ENCODE assay signal across 9 mouse cellular contexts in genomic region chr15:83583419-83584156, GRCm38 (mm10). TPM values are rescaled to one million over a fixed set of nuclear protein-coding genes. Genes with fewer than 3 reads are reported as not detected.
DNase-seq lines count a peak whose midpoint lies in the region; ATAC-seq and TF ChIP-seq lines count a peak whose summit lies in the region.
"Had no signal": no experiment of that assay in that cellular context is flagged by ENCODE, and none has a peak within 500 bp of the region (broad histone marks: within the 10 kb centered on the region; RNA-seq: fewer than 3 reads in every experiment).

No protein-coding gene starts in this region.

- peaks cover 38% of the 10 kb centered on the region for H3K36me3 ChIP-seq in limb, embryonic 11.5 days (ENCODE audit: control insufficient read depth, insufficient read depth, low read length)
- peaks cover 99% of the 10 kb centered on the region for H3K36me3 ChIP-seq in limb, embryonic 10.5 days
- peaks cover 99% of the 10 kb centered on the region for H3K36me3 ChIP-seq in erythroblast, embryonic 14.5 days (ENCODE audit: control insufficient read depth)
- H3K36me3 ChIP-seq in myocyte (ENCODE audit: control insufficient read depth, insufficient read depth), result peaks cover 23% of the 10 kb centered on the region
- H3K36me3 ChIP-seq in forebrain, embryonic 10.5 days (replicated peaks), result peaks cover 100% of the 10 kb centered on the region

- no peaks in the 10 kb centered on the region for H3K27me3 ChIP-seq in limb, embryonic 11.5 days (ENCODE audit: control insufficient read depth, insufficient read depth, low read length)
- H3K27me3 ChIP-seq in limb, embryonic 10.5 days (ENCODE audit: low read depth, poor library complexity, severe bottlenecking), result no peaks in the 10 kb centered on the region
- H3K27me3 ChIP-seq in erythroblast, embryonic 14.5 days (ENCODE audit: control insufficient read depth), result no peaks in the 10 kb centered on the region; the same call in 1 of the 2 replicates
- H3K27me3 ChIP-seq in myocyte (ENCODE audit: control insufficient read depth, insufficient read depth, insufficient read length), result no peaks in the 10 kb centered on the region
- H3K27me3 ChIP-seq in forebrain, embryonic 10.5 days (ENCODE audit: poor library complexity, severe bottlenecking), result no peaks in the 10 kb centered on the region
- H3K27me3 ChIP-seq: embryonic facial prominence, embryonic 13.5 days had no signal

- no peaks in the 10 kb centered on the region for H3K4me1 ChIP-seq in limb, embryonic 11.5 days (ENCODE audit: control insufficient read depth, insufficient read depth, low read length)
- H3K4me1 ChIP-seq in limb, embryonic 10.5 days, result no peaks in the 10 kb centered on the region
- peaks cover 35% of the 10 kb centered on the region for H3K4me1 ChIP-seq in erythroblast, embryonic 14.5 days (ENCODE audit: control insufficient read depth)
- no peaks in the 10 kb centered on the region for H3K4me1 ChIP-seq in forebrain, embryonic 10.5 days
- H3K4me1 ChIP-seq: embryonic facial prominence, embryonic 13.5 days had no signal

- H3ac ChIP-seq in myocyte (ENCODE audit: control insufficient read depth, insufficient read length), result no peak overlapping the region

- TF ChIP-seq POLR2A in myocyte (IDR thresholded peaks at IDR 0.05; ENCODE audit: insufficient read length, low read depth), result no peak

- H3K4me3 ChIP-seq in limb, embryonic 11.5 days (ENCODE audit: low read depth, low read length), result no peak overlapping the region
- no peak overlapping the region for H3K4me3 ChIP-seq in limb, embryonic 10.5 days
- H3K4me3 ChIP-seq in erythroblast, embryonic 14.5 days (replicated peaks), result peak overlapping the region; percentile 40
- H3K4me3 ChIP-seq in myocyte, result no peak overlapping the region
- no peak overlapping the region for H3K4me3 ChIP-seq in forebrain, embryonic 10.5 days
- H3K4me3 ChIP-seq: embryonic facial prominence, embryonic 13.5 days had no signal

- H3K27ac ChIP-seq in limb, embryonic 11.5 days (replicated peaks; ENCODE audit: low read depth, low read length), result no peak overlapping the region
- no peak overlapping the region; the same call in 1 of the 2 replicates for H3K27ac ChIP-seq in limb, embryonic 10.5 days
- no peak overlapping the region for H3K27ac ChIP-seq in forebrain, embryonic 10.5 days
- H3K27ac ChIP-seq: embryonic facial prominence, embryonic 13.5 days had no signal

- DNase-seq in limb, embryonic 11.5 days (ENCODE audit: low spot score), result peak; percentile 51
- DNase-seq in limb, embryonic 10.5 days (ENCODE audit: low spot score), result no peak
- peak; percentile 62 for DNase-seq in R1 (ENCODE audit: low read depth, low spot score)
- peak; percentile 55 for DNase-seq in kidney, postnatal 14 days
- DNase-seq in frontal cortex, postnatal 14 days (ENCODE audit: low spot score in 2 of 2), result no peak
- DNase-seq in forebrain, embryonic 10.5 days (ENCODE audit: extremely low spot score, low spot score), result no peak

- no peak overlapping the region for H3K4me2 ChIP-seq in limb, embryonic 11.5 days (ENCODE audit: low read depth, severe bottlenecking)
- peak overlapping the region; percentile 36 for H3K4me2 ChIP-seq in myocyte (ENCODE audit: low read depth)
- H3K4me2 ChIP-seq: embryonic facial prominence, embryonic 13.5 days had no signal

- WGBS in limb, embryonic 11.5 days, result 80% methylated on average over 8 of the region's 8 CpGs
- WGBS in limb, embryonic 10.5 days, result 79% methylated on average over 8 of the region's 8 CpGs
- 71% methylated on average over 8 of the region's 8 CpGs for WGBS in forebrain, embryonic 10.5 days

- H3K9me3 ChIP-seq in limb, embryonic 11.5 days (ENCODE audit: control insufficient read depth, low read length), result peaks cover 2% of the 10 kb centered on the region; the same call in 1 of the 2 replicates
- H3K9me3 ChIP-seq in limb, embryonic 10.5 days (replicated peaks), result no peaks in the 10 kb centered on the region
- peaks cover 16% of the 10 kb centered on the region for H3K9me3 ChIP-seq in erythroblast, embryonic 14.5 days (ENCODE audit: control insufficient read depth, low read length)
- H3K9me3 ChIP-seq in forebrain, embryonic 10.5 days, result peaks cover 12% of the 10 kb centered on the region

- H3K79me2 ChIP-seq in myocyte (ENCODE audit: control insufficient read depth, insufficient read depth), result no peaks in the 10 kb centered on the region

- ATAC-seq in limb, embryonic 11.5 days (ENCODE audit: insufficient number of reproducible peaks, low FRiP score, low TSS enrichment, low read depth), result no peak

- H3K9ac ChIP-seq in limb, embryonic 11.5 days (ENCODE audit: low read length), result no peak overlapping the region
- H3K9ac ChIP-seq: embryonic facial prominence, embryonic 13.5 days had no signal

TF ChIP-seq in myocyte, 11 proteins besides CTCF, POLR2A, EP300 and RAD21:
- TF ChIP-seq USF1 (IDR thresholded peaks at IDR 0.05; ENCODE audit: low read depth) (no peak), MYOD1 (IDR thresholded peaks at IDR 0.05; ENCODE audit: control insufficient read depth in 1 of 3, insufficient read length in 2 of 3, low read depth in 2 of 3) (no peak), SRF (IDR thresholded peaks at IDR 0.05; ENCODE audit: control insufficient read depth, insufficient read length, low read depth) (no peak), TCF3 (IDR thresholded peaks at IDR 0.05; ENCODE audit: insufficient read length, low read depth) (no peak), MYOG (IDR thresholded peaks at IDR 0.05; ENCODE audit: control insufficient read depth in 1 of 3, insufficient read depth in 1 of 3, insufficient read length in 2 of 3, low read depth in 2 of 3) (no peak), CEBPB (IDR thresholded peaks at IDR 0.05; ENCODE audit: insufficient read depth, poor library complexity, severe bottlenecking) (no peak)

RNA-seq across cellular contexts. Expression of gene Ttll12, which starts 11.4 kb away (rescaled TPM):
- 55.8 and 59.1 TPM in 2 replicates for polyA plus RNA-seq in limb, embryonic 11.5 days (2014; fragmentation: Nextera tagmentation; extraction: Ambion mirVana)
- 63.8 and 71.0 TPM in 2 replicates for polyA plus RNA-seq in limb, embryonic 10.5 days (2016; fragmentation: Nextera tagmentation; extraction: Ambion mirVana)
- 27.8 and 30.9 TPM in 2 replicates for polyA plus RNA-seq in erythroblast, embryonic 14.5 days (2012)
- polyA plus RNA-seq in myocyte (2012; fragmentation: generic; extraction: Trizol), result 69.6 TPM
- polyA plus RNA-seq in forebrain, embryonic 10.5 days (2016; fragmentation: Nextera tagmentation; extraction: Ambion mirVana), result 64.6 and 65.7 TPM in 2 replicates

RNA-seq across cellular contexts. Expression of gene Mcat, which starts 20.0 kb away (rescaled TPM):
- polyA plus RNA-seq in limb, embryonic 11.5 days (2014; fragmentation: Nextera tagmentation; extraction: Ambion mirVana), result 44.9 and 48.4 TPM in 2 replicates
- polyA plus RNA-seq in limb, embryonic 10.5 days (2016; fragmentation: Nextera tagmentation; extraction: Ambion mirVana), result 50.8 and 54.1 TPM in 2 replicates
- polyA plus RNA-seq in erythroblast, embryonic 14.5 days (2012), result 0.91 and 2.0 TPM in 2 replicates
- 55.9 TPM for polyA plus RNA-seq in myocyte (2012; fragmentation: generic; extraction: Trizol)
- 47.2 and 48.3 TPM in 2 replicates for polyA plus RNA-seq in forebrain, embryonic 10.5 days (2016; fragmentation: Nextera tagmentation; extraction: Ambion mirVana)

RNA-seq across cellular contexts. Expression of gene Tspo, which starts 20.2 kb away (rescaled TPM):
- polyA plus RNA-seq in limb, embryonic 11.5 days (2014; fragmentation: Nextera tagmentation; extraction: Ambion mirVana), result 46.1 and 51.8 TPM in 2 replicates
- 56.8 and 60.5 TPM in 2 replicates for polyA plus RNA-seq in limb, embryonic 10.5 days (2016; fragmentation: Nextera tagmentation; extraction: Ambion mirVana)
- 62.5 and 75.0 TPM in 2 replicates for polyA plus RNA-seq in erythroblast, embryonic 14.5 days (2012)
- 937 TPM for polyA plus RNA-seq in myocyte (2012; fragmentation: generic; extraction: Trizol)
- polyA plus RNA-seq in forebrain, embryonic 10.5 days (2016; fragmentation: Nextera tagmentation; extraction: Ambion mirVana), result 37.9 and 40.2 TPM in 2 replicates

RNA-seq across cellular contexts. Expression of gene Bik, which starts 56.9 kb away (rescaled TPM):
- 3.2 and 4.1 TPM in 2 replicates for polyA plus RNA-seq in limb, embryonic 11.5 days (2014; fragmentation: Nextera tagmentation; extraction: Ambion mirVana)
- 1.7 and 2.6 TPM in 2 replicates for polyA plus RNA-seq in limb, embryonic 10.5 days (2016; fragmentation: Nextera tagmentation; extraction: Ambion mirVana)
- polyA plus RNA-seq in erythroblast, embryonic 14.5 days (2012), result not detected in 2 replicates
- polyA plus RNA-seq in myocyte (2012; fragmentation: generic; extraction: Trizol), result 1.3 TPM
- polyA plus RNA-seq in forebrain, embryonic 10.5 days (2016; fragmentation: Nextera tagmentation; extraction: Ambion mirVana), result 2.1 and 2.3 TPM in 2 replicates

Comparison
In these comparisons a context has a peak if more than half of its experiments do, and no peak if none do; other contexts are left out.
1. DNase-seq: peak in limb, embryonic 11.5 days (single experiment), R1 (single experiment) and kidney, postnatal 14 days (single experiment); none in limb, embryonic 10.5 days (single experiment), frontal cortex, postnatal 14 days (0 of 2) and forebrain, embryonic 10.5 days (single experiment).
2. RNA of gene Mcat, which starts 20.0 kb away (polyA plus RNA-seq): 55.9 TPM in myocyte (single experiment), 50.8 to 54.1 TPM in limb, embryonic 10.5 days, 47.2 to 48.3 TPM in forebrain, embryonic 10.5 days and 44.9 to 48.4 TPM in limb, embryonic 11.5 days; 0.91 to 2.0 TPM in erythroblast, embryonic 14.5 days; every median in the first group is over 10 times any median in the second.
3. RNA of gene Tspo, which starts 20.2 kb away (polyA plus RNA-seq): 937 TPM in myocyte (single experiment); 62.5 to 75.0 TPM in erythroblast, embryonic 14.5 days, 56.8 to 60.5 TPM in limb, embryonic 10.5 days, 46.1 to 51.8 TPM in limb, embryonic 11.5 days and 37.9 to 40.2 TPM in forebrain, embryonic 10.5 days; every median in the first group is over 10 times any median in the second.